Mouse (Mus musculus) bone marrow, adult 2 months (tissue): ENCODE measurements around the gene Prrc2a.

Experiments used
- CTCF ChIP-seq: fragments of 200-500 bp; IDR thresholded peaks from 2 replicates; pipeline ENCODE4 v1.5.1; 2011; ENCODE audit warnings: low read length, control low read depth; ENCODE audit not compliant: control insufficient read depth, insufficient read depth
- POLR2A ChIP-seq: fragments of 200-500 bp; IDR thresholded peaks from 2 replicates; pipeline ENCODE4 v1.6.1; 2011; ENCODE audit warnings: low read depth, mild to moderate bottlenecking, control low read depth, low read length, borderline replicate concordance; ENCODE audit not compliant: control insufficient read depth

DNA sequence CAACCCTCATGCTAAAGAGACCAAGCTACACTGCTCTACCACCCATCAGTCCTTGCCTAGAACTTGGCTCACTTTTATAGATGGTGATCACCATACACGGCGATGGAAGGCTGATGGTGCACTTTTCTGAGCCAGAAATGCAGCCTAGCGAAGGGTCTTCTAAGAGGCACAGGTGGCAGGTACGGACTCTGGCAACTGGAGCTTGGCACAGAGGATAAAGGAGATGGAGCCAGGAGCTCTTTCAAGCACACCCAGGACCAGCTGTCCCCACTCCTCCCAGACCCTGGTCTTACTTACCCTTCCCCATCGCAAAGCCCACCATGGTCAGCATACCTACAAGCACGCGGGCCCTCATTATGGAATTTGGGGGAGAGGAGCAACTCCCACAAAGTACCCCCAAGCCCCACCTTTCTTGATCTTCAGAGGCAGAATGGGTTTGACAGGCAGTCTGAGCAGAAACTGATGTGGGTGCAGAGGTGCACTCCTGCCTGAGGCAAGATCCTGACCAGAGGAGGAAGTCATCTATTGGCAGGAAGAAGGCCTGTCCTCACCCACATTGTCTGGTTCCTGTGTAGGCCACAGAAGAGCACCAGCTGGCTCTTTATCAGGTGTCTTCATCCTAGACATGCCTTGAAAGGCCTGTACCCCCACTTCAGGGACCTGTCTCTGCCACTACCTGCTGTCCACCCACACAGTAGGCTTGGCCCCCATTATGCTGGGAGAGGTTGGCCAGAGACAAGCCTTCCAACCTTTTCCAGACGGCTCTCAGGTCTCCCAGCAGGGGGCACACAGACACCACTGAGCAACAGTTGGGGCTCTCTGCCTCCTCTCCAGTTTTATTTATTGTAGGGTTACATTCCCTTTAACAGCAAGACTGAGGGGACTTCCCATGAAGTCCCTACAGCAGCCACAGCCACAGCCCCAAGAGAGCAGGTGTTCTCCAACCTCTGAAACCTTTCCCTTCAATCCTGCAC lies 49.4 kb downstream of the Prrc2a start, which contains the start of gene Ly6g5b:
- peak; percentile 67 for TF ChIP-seq CTCF
- no peak for TF ChIP-seq POLR2A
